Mouse (Mus musculus) gastrocnemius, postnatal 14 days (tissue): Measurements from ENCODE around the gene Gm9611. TPM values are rescaled to one million over a fixed set of nuclear protein-coding genes. Genes with fewer than 3 reads are reported as not detected.
"Not testable (repeated sequence)": the region's sequence is repeated elsewhere in the genome, so short reads cannot be mapped to it uniquely, and the experiment has no call there.

ENCODE experiments used
- DNase-seq: peaks from one replicate; pipeline ENCODE4 v3.0.0; 2021; ENCODE audit warnings: mixed read lengths
- intact Hi-C: fragments of 180-260 bp; cut with DNase I; formaldehyde crosslinking; loops from one replicate; pipeline ENCODE4 v1.15.1; 2025; ENCODE audit warnings: low total_unique reads
- long read RNA-seq, 2 experiments: library from polyadenylated mRNA; stranded (forward); transcript quantifications; one replicate each; pipeline ENCODE4 v2.0.0; 2021
- microRNA-seq, 2 experiments: library from miRNA; unstranded; fragments of <30 nt; microRNA quantifications; one replicate each; pipeline ENCODE4 v1.2.0; 2021
- total RNA-seq, 2 experiments: library from RNA; stranded (reverse); gene quantifications; 2 replicates each; pipeline ENCODE4 v1.2.3; 2021

The Gm9611 gene
- not detected for total RNA-seq
- long read RNA-seq, experiment 1, result 0 reads
- long read RNA-seq, experiment 2, result 0 reads

DNA sequence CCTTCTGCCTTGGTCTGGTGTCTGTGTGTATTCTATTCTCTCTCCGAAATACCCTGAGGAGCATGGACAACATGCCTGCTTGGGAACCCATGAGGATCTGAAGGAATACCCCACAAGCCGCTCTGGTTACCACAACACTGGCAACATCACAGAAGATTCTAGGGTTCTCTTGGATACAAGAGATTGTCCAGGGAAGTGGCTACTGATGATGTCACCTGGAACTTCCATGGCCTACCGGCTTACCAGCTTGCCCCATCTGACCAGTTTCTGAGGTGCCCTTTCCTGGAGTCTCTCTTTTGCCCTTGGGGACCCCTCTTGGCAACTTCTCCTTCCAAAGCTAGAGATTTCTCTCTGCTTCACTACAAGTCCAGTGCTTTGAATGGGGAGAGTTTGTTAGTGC, at the start of gene Gm9611:
Gm9611 (minus strand) TSS at position 101 of the 400 bp plus-strand sequence.
- intact Hi-C loops, DNase-seq: not testable (repeated sequence)

DNA sequence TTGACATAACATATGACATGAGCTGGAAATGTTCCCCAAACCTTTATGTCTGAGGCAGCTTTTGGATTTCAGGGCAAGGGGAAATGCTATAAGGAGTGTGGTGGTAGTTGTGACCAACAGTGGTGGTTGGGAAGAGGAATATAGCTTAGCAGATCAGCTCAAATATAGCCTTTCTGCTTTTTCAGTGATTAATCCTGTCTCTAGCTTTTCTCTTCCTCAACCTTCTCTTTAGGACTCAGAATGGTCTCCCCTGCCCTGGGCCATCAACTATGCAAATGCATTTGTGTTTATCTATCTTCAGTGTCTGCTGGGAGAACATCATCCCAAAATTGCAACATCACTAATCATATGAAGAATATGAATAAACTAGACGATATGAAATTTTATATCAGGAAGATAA, 12.8 kb upstream of the Gm9611 start, which contains the start of gene Gm7995:
Gm7995 (plus strand) TSS at position 301 of the 400 bp plus-strand sequence.
- DNase-seq, intact Hi-C loops: not testable (repeated sequence)

DNA sequence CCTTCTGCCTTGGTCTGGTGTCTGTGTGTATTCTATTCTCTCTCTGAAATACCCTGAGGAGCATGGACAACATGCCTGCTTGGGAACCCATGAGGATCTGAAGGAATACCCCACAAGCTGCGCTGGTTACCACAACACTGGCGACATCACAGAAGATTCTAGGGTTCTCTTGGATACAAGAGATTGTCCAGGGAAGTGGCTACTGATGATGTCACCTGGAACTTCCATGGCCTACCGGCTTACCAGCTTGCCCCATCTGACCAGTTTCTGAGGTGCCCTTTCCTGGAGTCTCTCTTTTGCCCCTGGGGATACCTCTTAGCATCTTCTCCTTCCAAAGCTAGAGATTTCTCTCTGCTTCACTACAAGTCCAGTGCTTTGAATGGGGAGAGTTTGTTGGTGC, 37.2 kb downstream of the Gm9611 start, which contains the start of gene Gm17026:
Gm17026 (minus strand) TSS at position 101 of the 400 bp plus-strand sequence.
- DNase-seq, intact Hi-C loops: not testable (repeated sequence)

Small RNA genes within 50 kb of the gene (microRNA-seq; reads per million reads assigned to microRNA genes)
- gene Gm25208 (0 reads per million in 2 experiments), gene Gm25892 (0 reads per million in 2 experiments)

Other genes with a start within 250 kb of the Gm9611 start
- not detected for gene Gm7951, start 180.0 kb downstream of the Gm9611 start, total RNA-seq
- gene Gm17027, start 134.7 kb downstream of the Gm9611 start, total RNA-seq, result not detected
- gene Gm3573, start 106.6 kb downstream of the Gm9611 start, total RNA-seq, result not detected
- gene Gm17026, start 37.3 kb downstream of the Gm9611 start, total RNA-seq, result not detected
- gene Gm7995, start 12.9 kb upstream of the Gm9611 start, total RNA-seq, result not detected
- not detected for gene Gm8005, start 142.3 kb upstream of the Gm9611 start, total RNA-seq
- not detected for gene Gm8011, start 166.5 kb upstream of the Gm9611 start, total RNA-seq
- gene Gm8020, start 205.0 kb upstream of the Gm9611 start, total RNA-seq, result not detected
- gene Gm8024, start 226.9 kb upstream of the Gm9611 start, total RNA-seq, result not detected